Mouse (Mus musculus): ENCODE measurements around the gene Tubb3.
"Not testable (repeated sequence)": the region's sequence is repeated elsewhere in the genome, so short reads cannot be mapped to it uniquely, and the experiment has no call there.

Gene Tubb3

GRCm38 (mm10) chr8:123414255-123414654, 3.0 kb downstream of the Tubb3 start:
- no peak for DNase-seq

DNA sequence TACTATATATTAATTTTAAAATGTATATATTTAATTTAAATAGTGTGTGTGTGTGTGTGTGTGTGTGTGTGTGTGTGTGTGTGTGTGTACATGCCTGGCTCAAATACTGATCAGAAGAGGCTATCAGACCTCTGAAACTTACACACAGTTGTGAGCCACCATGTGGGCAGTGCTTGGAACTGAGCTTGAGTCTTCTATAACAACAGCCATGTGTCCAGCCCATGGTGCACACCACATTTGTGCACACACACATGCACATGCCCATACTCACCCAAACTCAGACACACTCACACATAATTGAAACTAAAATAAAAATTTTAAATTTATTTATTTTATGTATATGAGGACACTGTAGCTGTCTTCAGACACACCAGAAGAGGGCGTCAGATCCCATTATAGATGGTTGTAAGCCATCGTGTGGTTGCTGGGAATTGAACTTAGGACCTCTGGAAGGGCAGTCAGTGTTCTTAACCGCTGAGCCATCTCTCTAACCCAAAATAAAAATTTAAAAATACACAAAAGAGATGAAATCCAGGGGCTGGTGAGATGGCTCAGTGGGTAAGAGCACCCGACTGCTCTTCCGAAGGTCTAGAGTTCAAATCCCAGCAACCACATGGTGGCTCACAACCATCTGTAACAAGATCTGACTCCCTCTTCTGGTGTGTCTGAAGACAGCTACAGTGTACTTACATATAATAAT, 3.9 kb downstream of the Tubb3 start:
- DNase-seq, result not testable (repeated sequence)

DNA sequence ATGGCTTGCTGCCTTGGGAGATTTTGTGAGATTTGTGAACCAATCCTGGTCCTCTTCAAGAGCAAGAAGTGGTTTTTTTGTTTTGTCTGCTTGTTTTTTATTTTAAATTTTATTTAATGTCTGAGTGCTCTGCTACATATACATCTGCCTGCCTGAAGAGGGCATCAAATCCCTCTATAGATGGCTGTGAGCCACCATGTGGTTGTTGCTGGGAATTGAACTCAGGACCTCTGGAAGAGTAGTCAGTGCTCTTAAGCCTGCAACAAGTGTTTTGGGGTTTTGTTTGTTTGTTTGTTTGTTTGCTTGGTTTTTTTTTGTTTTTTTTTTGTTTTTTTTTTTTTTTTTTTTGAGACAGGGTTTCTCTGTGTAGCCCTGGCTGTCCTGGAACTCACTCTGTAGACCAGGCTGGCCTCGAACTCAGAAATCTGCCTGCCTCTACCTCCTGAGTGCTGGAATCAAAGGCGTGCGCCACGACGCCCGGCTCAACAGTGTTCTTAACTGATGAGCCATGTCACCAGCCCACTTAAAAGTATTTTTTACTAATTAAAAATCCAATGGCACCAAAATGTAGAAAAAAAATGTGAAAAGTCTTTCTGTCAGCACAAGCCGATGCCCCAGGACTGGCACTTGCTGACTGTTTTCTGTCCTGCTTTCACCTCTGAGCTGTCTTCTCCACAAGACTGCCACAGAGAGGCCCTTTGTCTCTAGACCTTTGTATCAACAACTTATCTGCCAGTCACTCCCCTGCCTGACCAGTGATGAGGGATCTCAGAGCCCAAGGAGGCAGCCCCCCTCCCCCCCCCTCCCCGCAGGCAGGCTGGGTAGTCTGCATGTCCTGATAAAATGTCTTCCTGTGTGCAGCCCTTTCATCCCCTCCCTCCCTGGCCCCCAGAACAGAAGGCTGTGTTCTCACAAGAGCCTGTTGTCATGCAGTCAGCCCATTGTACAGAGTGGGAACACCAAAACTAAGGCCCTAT, 5.0 kb downstream of the Tubb3 start:
- DNase-seq, result no peak

- DNase-seq, result no peak
Measured at GRCm38 (mm10) chr8:123416944-123417555, 5.8 kb downstream of the Tubb3 start.

DNA sequence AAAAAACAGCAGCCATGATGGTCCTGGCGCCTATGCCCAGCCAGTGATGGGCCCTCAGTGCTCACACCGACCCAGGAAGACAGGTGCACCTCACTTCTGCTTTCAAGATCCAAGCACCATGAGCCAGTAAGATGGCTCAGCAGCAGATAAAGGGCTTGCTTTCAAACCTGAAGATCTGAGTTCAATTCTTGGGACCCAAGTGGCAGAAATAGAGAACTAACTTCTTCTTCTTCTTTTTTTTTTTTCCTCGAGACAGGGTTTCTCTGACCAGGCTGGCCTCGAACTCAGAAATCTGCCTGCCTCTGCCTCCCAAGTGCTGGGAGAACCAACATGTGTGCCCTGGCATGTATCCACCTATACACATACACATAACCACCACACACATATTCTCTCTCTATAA, 8.5 kb downstream of the Tubb3 start:
- no peak for DNase-seq

GRCm38 (mm10) chr8:123420525-123421281, 9.5 kb downstream of the Tubb3 start:
- DNase-seq, result no peak

- no peak for DNase-seq
Measured at GRCm38 (mm10) chr8:123421325-123421724, 10.1 kb downstream of the Tubb3 start.

GRCm38 (mm10) chr8:123422056-123422780, 11.0 kb downstream of the Tubb3 start:
- DNase-seq, result peak; percentile 83

GRCm38 (mm10) chr8:123422781-123423159, 11.5 kb downstream of the Tubb3 start:
- DNase-seq, result no peak

GRCm38 (mm10) chr8:123423441-123423840, 12.2 kb downstream of the Tubb3 start, which contains the start of gene Def8:
Def8 (plus strand) TSS chr8:123423527.
- peak; percentile 39 for DNase-seq

- DNase-seq, result no peak
Measured at GRCm38 (mm10) chr8:123426511-123427509, 15.6 kb downstream of the Tubb3 start.

DNA sequence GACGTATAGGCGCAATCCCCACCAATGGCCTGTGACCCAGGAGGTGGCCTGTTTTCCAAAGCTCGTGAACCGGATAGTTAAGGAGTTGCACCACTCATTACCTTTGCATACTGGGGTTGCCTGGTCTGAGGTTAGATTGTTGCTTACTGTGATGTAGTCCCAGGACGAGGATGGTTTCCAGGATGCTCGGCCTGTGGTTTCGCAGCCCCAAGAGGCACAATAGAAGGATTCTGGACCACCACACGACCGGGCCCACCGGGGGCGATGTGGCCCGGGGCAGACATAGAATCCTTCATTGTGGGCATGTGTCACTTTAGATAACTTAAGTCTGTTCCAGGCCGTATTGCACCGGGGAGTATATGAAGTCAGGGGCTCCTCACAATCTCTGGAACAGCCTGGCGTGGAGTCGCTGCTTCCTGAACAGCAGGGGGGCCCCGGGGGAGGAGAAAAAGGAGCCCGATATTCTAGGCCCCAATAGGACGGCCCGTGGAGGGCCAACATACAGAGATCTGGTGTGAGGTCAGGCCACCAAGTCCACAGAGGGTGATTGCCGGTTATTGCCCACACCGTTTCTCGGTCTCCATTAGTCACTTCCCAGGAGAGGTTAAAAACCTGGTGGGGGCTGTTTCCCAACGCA, 16.5 kb downstream of the Tubb3 start:
- DNase-seq, result no peak

DNA sequence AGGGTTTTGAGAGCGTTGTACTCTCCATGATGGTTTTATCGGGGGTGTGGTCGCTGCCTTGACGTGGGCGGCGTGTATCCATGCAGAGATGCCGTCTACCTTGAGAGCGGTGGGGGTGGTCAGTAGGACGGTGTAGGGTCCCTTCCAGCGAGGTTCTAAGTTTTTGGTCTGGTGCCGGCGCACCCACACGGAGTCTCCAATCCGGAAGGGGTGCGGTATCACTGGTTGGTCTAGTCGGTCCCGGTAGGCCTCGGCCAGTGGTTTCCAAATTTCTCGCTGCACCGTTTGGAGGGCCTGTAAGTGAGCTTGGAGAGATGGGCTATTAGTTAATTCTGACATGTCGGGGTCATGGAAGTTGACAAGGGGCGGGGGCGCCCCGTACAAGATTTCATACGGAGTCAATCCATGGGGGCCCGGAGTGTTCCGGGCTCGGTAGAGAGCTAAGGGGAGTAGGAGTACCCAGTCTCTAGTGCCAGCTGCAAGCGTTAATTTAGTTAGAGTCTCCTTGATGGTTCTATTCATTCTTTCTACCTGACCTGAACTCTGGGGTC, 17.2 kb downstream of the Tubb3 start:
- no peak for DNase-seq

- no peak for DNase-seq
Measured at GRCm38 (mm10) chr8:123428939-123429721, 17.9 kb downstream of the Tubb3 start.

DNA sequence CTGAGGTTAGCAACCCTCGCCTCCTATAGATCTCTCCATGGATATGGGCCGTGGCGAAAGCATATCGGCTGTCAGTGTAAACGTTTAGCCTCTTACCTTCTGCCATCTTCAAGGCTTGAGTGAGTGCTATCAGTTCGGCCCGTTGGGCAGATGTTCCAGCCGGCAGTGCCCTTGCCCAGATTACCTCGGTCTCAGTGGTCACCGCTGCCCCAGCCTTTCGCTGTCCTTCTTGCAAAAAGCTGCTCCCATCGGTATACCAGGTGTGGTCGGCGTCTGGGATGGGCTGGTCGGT, 18.4 kb downstream of the Tubb3 start:
- not testable (repeated sequence) for DNase-seq

DNA sequence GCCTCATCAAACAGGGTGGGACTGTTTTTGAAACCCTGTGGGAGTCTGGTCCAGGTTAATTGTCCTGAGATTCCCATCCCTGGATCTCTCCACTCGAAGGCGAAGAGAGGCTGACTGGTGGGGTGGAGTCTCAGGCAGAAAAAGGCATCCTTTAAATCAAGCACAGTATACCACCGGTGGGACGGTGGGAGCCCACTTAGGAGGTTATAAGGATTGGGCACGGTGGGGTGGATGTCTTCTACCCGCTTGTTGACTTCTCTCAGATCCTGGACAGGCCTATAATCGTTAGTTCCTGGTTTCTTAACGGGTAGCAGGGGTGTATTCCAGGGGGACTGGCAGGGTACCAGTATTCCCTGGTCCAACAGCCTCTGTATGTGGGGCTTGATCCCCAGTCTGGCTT, 19.7 kb downstream of the Tubb3 start:
- not testable (repeated sequence) for DNase-seq

- DNase-seq, result no peak
Measured at GRCm38 (mm10) chr8:123431616-123432365, 20.6 kb downstream of the Tubb3 start.

DNA sequence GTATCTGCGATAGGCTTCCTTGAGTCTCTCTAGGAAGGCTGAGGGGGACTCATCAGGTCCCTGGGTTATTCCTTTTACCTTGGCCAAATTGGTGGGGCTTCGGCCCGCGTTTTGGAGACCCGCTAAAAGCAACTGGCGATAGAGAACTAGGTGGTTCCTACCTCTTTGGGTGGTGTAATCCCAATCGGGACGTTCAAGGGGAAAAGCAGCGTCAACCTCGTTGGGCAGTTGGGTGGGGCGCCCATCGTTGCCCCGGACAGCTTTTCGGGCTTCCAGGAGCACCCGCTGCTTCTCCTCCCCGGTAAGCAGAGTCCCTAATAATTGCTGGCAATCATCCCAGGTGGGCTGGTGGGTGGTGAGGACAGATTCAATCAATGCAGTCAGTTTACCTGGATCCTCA, 21.2 kb downstream of the Tubb3 start:
- DNase-seq, result no peak

Data from kidney, adult 18-20 months (tissue).